Mouse (Mus musculus): ENCODE data around the gene Gdpgp1. TPM values are rescaled to one million over a fixed set of nuclear protein-coding genes. Genes with fewer than 3 reads are reported as not detected.

Gdpgp1 gene
- 3.2 and 4.2 TPM in 2 replicates for polyA plus RNA-seq (2015; fragmentation: Nextera tagmentation; extraction: Ambion mirVana)

DNA sequence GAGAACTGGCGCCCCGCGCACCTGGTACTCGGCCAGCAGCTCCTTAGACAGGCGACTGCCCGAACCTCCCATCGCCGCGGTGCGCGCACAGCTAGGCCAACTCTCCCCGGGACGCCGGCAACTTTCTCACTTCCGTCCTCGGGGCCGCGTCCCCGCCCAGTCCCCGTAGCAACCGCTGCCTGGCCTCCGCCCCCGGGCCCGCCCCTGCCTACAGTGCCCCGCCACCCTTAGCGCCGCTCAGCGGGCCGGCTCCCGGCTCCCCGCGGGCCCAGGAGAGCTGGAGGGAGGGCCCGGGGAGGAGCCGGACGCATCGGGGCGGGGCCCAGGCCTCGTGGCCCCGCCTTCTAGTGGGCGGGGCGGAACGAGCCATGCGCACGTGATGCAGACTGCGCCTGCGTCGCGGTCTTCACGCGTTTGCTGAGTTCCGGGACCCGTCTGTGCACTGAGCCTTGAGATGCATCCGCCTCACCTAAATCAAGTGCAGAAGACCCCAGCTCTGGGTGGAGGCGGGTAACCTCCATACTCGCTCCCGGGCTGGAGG lies at the start of gene Gdpgp1, which contains the start of gene Cib1:
Gene Gdpgp1, plus strand, starts transcription at position 377 of the 541 bp plus-strand sequence.
Gene Cib1, minus strand, starts transcription at position 325 of the 541 bp plus-strand sequence.
- no peaks in the 10 kb centered on the region for H3K27me3 ChIP-seq (ENCODE audit: control insufficient read depth, insufficient read depth, low read length)
- ATAC-seq (replicated peaks; ENCODE audit: extremely low read depth, insufficient read depth, low FRiP score), result peak; percentile 100
- H3K4me1 ChIP-seq (ENCODE audit: control insufficient read depth, insufficient read depth, low read length), result peaks cover 14% of the 10 kb centered on the region
- H3K27ac ChIP-seq (ENCODE audit: low read length), result peak within 1 kb of the TSS; percentile 76
- WGBS, result under 1% methylated on average over 56 of the region's 56 CpGs
- H3K36me3 ChIP-seq (ENCODE audit: control insufficient read depth, insufficient read depth), result no peaks in the 10 kb centered on the region; the same call in 1 of the 2 replicates
- H3K4me2 ChIP-seq (ENCODE audit: low read depth, low read length), result peak within 1 kb of the TSS; percentile 85
- no peaks in the 10 kb centered on the region for H3K9me3 ChIP-seq (replicated peaks; ENCODE audit: control insufficient read depth, low read length)
- H3K4me3 ChIP-seq (ENCODE audit: low read length), result peak within 1 kb of the TSS; percentile 92
- peak within 1 kb of the TSS; percentile 83 for H3K9ac ChIP-seq (ENCODE audit: low read length)

DNA sequence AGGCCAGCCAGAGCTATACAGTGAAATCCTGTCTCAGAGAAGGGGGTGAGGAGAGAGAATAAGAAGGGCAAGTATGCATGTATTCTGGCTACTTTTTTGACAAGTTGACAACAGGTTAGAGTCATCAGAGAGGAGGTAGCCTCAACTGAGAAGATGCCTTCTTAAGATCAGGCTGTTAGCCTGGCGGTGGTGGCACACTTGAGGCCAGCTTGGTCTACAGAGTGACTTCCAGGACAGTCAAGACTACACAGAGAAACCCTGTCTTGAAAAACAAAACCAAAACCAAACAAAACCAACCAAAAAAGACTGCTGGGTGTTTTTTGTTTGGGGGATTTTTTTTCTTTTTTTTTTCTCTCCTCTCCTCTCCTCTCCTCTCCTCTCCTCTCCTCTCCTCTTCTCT lies 49.2 kb upstream of the Gdpgp1 start:
- H3K9me3 ChIP-seq (replicated peaks; ENCODE audit: control insufficient read depth, low read length), result no peaks in the 10 kb centered on the region
- H3K27me3 ChIP-seq (ENCODE audit: control insufficient read depth, insufficient read depth, low read length), result no peaks in the 10 kb centered on the region
- ATAC-seq (replicated peaks; ENCODE audit: extremely low read depth, insufficient read depth, low FRiP score), result no peak
- H3K4me2 ChIP-seq (ENCODE audit: low read depth, low read length), result no peak overlapping the region
- H3K4me3 ChIP-seq (ENCODE audit: low read length), result no peak overlapping the region
- no peak overlapping the region for H3K9ac ChIP-seq (ENCODE audit: low read length)
- 86% methylated on average over 1 of the region's 1 CpGs for WGBS
- no peaks in the 10 kb centered on the region for H3K36me3 ChIP-seq (ENCODE audit: control insufficient read depth, insufficient read depth)
- H3K4me1 ChIP-seq (ENCODE audit: control insufficient read depth, insufficient read depth, low read length), result peaks cover 29% of the 10 kb centered on the region
- H3K27ac ChIP-seq (ENCODE audit: low read length), result no peak overlapping the region

DNA sequence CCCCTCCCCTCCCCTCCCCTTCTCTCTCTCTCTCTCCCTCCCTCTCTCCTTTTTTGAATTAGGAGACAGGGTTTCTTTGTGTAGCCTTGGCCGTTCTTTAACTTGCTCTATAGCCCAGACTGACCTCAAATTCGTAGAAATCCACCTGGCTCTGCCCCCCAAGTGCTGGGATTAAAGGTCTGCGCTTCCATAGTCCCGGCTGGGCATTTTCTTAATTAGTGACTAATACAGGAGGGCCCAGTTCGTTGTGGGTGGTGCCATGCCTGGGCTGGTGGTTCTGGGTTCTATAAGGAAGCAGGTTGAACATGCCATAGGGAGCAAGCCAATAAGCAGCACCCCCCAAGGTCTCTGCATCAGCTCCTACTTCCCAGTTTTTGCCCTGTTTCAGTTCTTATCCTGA lies 48.7 kb upstream of the Gdpgp1 start:
- H3K27ac ChIP-seq (ENCODE audit: low read length), result no peak overlapping the region
- no peak overlapping the region for H3K9ac ChIP-seq (ENCODE audit: low read length)
- no peak overlapping the region for H3K4me2 ChIP-seq (ENCODE audit: low read depth, low read length)
- no peaks in the 10 kb centered on the region for H3K36me3 ChIP-seq (ENCODE audit: control insufficient read depth, insufficient read depth)
- H3K9me3 ChIP-seq (replicated peaks; ENCODE audit: control insufficient read depth, low read length), result no peaks in the 10 kb centered on the region
- 81% methylated on average over 5 of the region's 5 CpGs for WGBS
- H3K4me3 ChIP-seq (ENCODE audit: low read length), result no peak overlapping the region
- ATAC-seq (replicated peaks; ENCODE audit: extremely low read depth, insufficient read depth, low FRiP score), result no peak
- peaks cover 32% of the 10 kb centered on the region for H3K4me1 ChIP-seq (ENCODE audit: control insufficient read depth, insufficient read depth, low read length)
- no peaks in the 10 kb centered on the region for H3K27me3 ChIP-seq (ENCODE audit: control insufficient read depth, insufficient read depth, low read length)

DNA sequence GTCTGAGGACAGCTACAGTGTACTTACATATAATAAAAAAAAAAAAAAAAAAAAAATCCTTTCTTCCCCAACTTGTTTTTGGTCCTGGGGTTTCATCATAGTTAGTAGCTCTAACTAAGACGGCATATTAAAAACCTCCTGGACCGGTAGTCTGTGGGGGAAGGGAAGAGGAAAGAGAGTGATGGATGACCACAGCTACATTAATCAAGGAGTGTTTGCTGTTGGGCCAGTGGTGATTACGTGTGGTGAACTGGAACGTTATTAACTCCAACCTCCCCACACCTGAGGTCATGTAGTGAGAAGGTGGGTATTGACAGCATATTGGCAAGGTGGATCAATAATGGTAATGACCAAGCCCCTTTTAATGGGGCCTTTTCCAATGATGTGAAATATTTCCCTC lies 48.1 kb upstream of the Gdpgp1 start:
- Histone ChIP-seq H3K4me3 (ENCODE audit: low read length) (no peak overlapping the region), H3K4me2 (ENCODE audit: low read depth, low read length) (no peak overlapping the region), H3K27me3 (ENCODE audit: control insufficient read depth, insufficient read depth, low read length) (no peaks in the 10 kb centered on the region), H3K27ac (ENCODE audit: low read length) (peak overlapping the region; percentile 95), H3K9me3 (replicated peaks; ENCODE audit: control insufficient read depth, low read length) (no peaks in the 10 kb centered on the region), H3K4me1 (ENCODE audit: control insufficient read depth, insufficient read depth, low read length) (peaks cover 38% of the 10 kb centered on the region), H3K9ac (ENCODE audit: low read length) (peak overlapping the region; percentile 38; the same call in 1 of the 2 replicates), H3K36me3 (ENCODE audit: control insufficient read depth, insufficient read depth) (no peaks in the 10 kb centered on the region)
- WGBS, result 64% methylated on average over 4 of the region's 4 CpGs
- ATAC-seq (replicated peaks; ENCODE audit: extremely low read depth, insufficient read depth, low FRiP score), result no peak

DNA sequence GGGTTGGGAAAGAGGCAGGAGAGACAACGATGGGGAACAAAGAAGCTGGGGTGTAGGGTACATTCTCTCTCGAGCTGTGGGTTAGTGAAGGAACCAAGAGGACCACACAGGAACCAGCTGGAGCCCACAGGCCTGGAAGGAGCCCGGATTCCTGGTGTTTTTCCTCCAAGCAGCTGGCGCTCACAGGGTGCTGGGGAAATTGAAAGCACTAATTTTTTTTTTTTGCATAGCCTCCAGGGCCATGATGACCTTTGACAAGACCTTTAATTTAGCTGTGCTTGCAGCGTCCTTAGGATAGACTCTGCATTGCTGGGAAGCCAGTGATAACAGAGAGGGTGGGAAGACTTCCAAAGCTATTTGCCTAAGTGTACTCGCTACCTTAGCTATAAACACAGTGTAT lies 47.7 kb upstream of the Gdpgp1 start:
- H3K27me3 ChIP-seq (ENCODE audit: control insufficient read depth, insufficient read depth, low read length), result no peaks in the 10 kb centered on the region
- peak overlapping the region; percentile 38; the same call in 1 of the 2 replicates for H3K9ac ChIP-seq (ENCODE audit: low read length)
- WGBS, result 55% methylated on average over 6 of the region's 6 CpGs
- no peak overlapping the region for H3K4me2 ChIP-seq (ENCODE audit: low read depth, low read length)
- H3K27ac ChIP-seq (ENCODE audit: low read length), result peak overlapping the region; percentile 95
- peaks cover 40% of the 10 kb centered on the region for H3K4me1 ChIP-seq (ENCODE audit: control insufficient read depth, insufficient read depth, low read length)
- H3K4me3 ChIP-seq (ENCODE audit: low read length), result no peak overlapping the region
- no peak for ATAC-seq (replicated peaks; ENCODE audit: extremely low read depth, insufficient read depth, low FRiP score)
- H3K36me3 ChIP-seq (ENCODE audit: control insufficient read depth, insufficient read depth), result no peaks in the 10 kb centered on the region
- H3K9me3 ChIP-seq (replicated peaks; ENCODE audit: control insufficient read depth, low read length), result no peaks in the 10 kb centered on the region

DNA sequence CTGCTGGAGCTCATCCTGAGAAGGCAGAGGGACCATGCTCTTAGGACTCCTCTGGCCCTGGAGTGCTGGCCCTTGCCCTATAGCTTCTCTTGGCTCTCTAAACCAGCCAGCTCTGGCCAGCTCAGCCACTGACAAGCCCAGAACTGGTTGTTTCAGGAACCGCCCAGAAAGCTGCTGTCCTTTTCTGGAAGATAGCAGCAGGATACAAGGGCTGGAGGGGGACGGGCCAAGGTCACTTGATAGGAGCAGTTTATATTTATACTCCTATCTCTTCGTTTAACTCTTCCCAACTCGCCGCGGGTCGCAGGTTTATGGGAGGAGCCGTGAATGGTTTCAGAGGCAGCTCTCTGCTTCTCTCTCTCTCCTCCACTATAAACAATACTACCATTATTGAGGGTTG lies 46.6 kb upstream of the Gdpgp1 start:
- ATAC-seq (replicated peaks; ENCODE audit: extremely low read depth, insufficient read depth, low FRiP score), result peak; percentile 71
- Histone ChIP-seq H3K4me2 (ENCODE audit: low read depth, low read length) (peak overlapping the region; percentile 67), H3K9me3 (replicated peaks; ENCODE audit: control insufficient read depth, low read length) (no peaks in the 10 kb centered on the region), H3K9ac (ENCODE audit: low read length) (peak overlapping the region; percentile 76), H3K4me3 (ENCODE audit: low read length) (peak overlapping the region; percentile 64), H3K36me3 (ENCODE audit: control insufficient read depth, insufficient read depth) (no peaks in the 10 kb centered on the region), H3K4me1 (ENCODE audit: control insufficient read depth, insufficient read depth, low read length) (peaks cover 47% of the 10 kb centered on the region), H3K27ac (ENCODE audit: low read length) (peak overlapping the region; percentile 95), H3K27me3 (ENCODE audit: control insufficient read depth, insufficient read depth, low read length) (no peaks in the 10 kb centered on the region)
- 8% methylated on average over 8 of the region's 8 CpGs for WGBS

DNA sequence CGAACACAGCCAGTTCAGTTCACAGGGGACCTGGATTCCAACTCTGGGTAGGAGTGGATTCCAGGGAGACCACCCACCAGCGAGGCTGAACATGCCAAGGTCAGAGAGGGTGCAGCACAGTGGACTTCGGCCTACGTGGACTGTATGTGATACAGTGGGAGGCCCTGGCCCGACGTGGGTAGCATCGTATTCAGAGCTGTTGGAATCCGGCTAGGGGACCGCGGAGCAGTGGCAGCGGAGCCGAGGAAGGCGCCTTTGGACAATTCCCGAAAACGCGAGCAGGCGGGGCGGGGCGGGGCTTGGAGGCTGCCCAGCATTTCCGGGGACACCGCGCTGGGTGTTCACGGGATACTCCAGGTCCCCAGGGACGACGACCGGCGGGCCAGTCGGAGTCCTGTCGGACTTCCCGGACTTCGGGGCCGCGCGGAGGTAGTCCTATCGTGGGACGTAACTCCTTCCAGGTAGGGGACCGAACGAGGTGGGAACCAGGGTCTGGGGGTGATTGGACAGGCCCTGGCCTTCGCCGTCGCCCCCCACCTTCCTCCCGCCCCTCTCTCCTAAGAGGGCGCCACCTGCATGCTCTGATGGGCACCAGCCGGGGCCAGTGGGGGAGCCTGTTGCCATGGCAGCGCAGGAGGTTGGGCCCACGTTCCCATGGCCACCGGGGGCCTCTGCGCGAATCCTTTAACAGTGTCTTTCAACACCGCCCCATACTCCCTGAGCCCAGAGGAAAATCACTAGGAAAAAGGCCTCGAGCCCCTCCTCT lies 46.0 kb upstream of the Gdpgp1 start, which contains the start of gene Sema4b:
Gene Sema4b, plus strand, starts transcription at position 311 of the 766 bp plus-strand sequence.
- H3K9me3 ChIP-seq (replicated peaks; ENCODE audit: control insufficient read depth, low read length), result no peaks in the 10 kb centered on the region
- peaks cover 51% of the 10 kb centered on the region for H3K4me1 ChIP-seq (ENCODE audit: control insufficient read depth, insufficient read depth, low read length)
- ATAC-seq (replicated peaks; ENCODE audit: extremely low read depth, insufficient read depth, low FRiP score), result peak; percentile 82

DNA sequence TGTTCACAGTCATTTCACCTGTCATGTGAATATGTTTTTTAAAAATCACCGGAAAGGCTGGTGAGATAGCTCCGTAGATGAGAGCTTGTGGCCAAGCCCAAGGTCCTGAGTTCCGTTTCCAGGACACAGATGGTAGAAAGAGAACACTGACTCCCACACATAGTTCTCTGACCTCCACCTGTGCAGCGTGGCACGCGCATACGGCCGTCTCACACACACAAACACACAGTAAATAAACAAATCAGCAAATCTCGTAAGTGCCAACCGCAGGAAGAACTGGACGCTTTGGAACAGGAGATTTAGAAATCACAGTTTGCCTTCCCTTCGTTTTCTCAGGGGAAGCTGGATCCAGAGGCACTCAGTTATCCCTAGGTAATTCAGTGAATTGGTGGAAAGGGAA lies 45.2 kb upstream of the Gdpgp1 start:
- Histone ChIP-seq H3K4me2 (ENCODE audit: low read depth, low read length) (peak overlapping the region; percentile 67), H3K4me3 (ENCODE audit: low read length) (peak overlapping the region; percentile 64), H3K27ac (ENCODE audit: low read length) (peak overlapping the region; percentile 95), H3K9me3 (replicated peaks; ENCODE audit: control insufficient read depth, low read length) (no peaks in the 10 kb centered on the region), H3K4me1 (ENCODE audit: control insufficient read depth, insufficient read depth, low read length) (peaks cover 58% of the 10 kb centered on the region), H3K36me3 (ENCODE audit: control insufficient read depth, insufficient read depth) (no peaks in the 10 kb centered on the region), H3K9ac (ENCODE audit: low read length) (peak overlapping the region; percentile 76), H3K27me3 (ENCODE audit: control insufficient read depth, insufficient read depth, low read length) (no peaks in the 10 kb centered on the region)
- ATAC-seq (replicated peaks; ENCODE audit: extremely low read depth, insufficient read depth, low FRiP score), result no peak
- WGBS, result 67% methylated on average over 12 of the region's 12 CpGs

More for the DNA sequence above, 46.0 kb upstream of the Gdpgp1 start, which contains the start of gene Sema4b:
- WGBS, result under 1% methylated on average over 46 of the region's 51 CpGs
- no peaks in the 10 kb centered on the region for H3K27me3 ChIP-seq (ENCODE audit: control insufficient read depth, insufficient read depth, low read length)
- peak within 1 kb of the TSS; percentile 76 for H3K9ac ChIP-seq (ENCODE audit: low read length)
- peak within 1 kb of the TSS; percentile 64 for H3K4me3 ChIP-seq (ENCODE audit: low read length)
- no peaks in the 10 kb centered on the region for H3K36me3 ChIP-seq (ENCODE audit: control insufficient read depth, insufficient read depth)
- H3K4me2 ChIP-seq (ENCODE audit: low read depth, low read length), result peak within 1 kb of the TSS; percentile 67
- H3K27ac ChIP-seq (ENCODE audit: low read length), result peak within 1 kb of the TSS; percentile 95

DNA sequence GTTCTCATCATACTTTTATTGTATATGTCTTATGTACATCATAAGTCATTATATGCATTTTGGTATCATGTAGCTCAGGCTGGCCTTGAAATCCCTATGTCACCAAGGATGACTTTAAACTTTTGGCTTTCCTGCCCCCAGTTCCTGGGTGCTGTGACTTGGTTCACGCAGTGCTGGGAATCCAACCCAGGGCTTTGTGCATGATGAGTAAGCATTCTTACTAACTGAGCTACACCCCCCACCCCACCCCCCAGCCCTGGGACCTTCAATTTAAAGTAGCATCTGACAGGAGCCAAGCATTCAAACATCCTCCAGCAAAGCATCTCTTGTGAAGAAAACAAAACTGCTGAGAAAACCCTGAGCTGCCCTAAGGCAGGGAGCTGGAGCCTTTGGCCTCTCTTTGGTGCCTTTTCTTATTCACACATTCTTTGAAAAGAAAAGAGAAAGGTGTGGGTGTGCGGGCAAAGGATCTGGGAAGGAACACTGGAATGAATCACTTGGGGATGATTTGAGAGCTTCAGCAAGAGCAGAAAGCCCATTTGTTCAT lies 44.0 kb upstream of the Gdpgp1 start:
- Histone ChIP-seq H3K4me1 (ENCODE audit: control insufficient read depth, insufficient read depth, low read length) (peaks cover 64% of the 10 kb centered on the region), H3K9ac (ENCODE audit: low read length) (no peak overlapping the region), H3K27me3 (ENCODE audit: control insufficient read depth, insufficient read depth, low read length) (no peaks in the 10 kb centered on the region), H3K27ac (ENCODE audit: low read length) (peak overlapping the region; percentile 51; the same call in 1 of the 2 replicates), H3K4me2 (ENCODE audit: low read depth, low read length) (no peak overlapping the region), H3K4me3 (ENCODE audit: low read length) (no peak overlapping the region), H3K9me3 (replicated peaks; ENCODE audit: control insufficient read depth, low read length) (no peaks in the 10 kb centered on the region), H3K36me3 (ENCODE audit: control insufficient read depth, insufficient read depth) (no peaks in the 10 kb centered on the region)
- WGBS, result 83% methylated on average over 2 of the region's 2 CpGs
- ATAC-seq (replicated peaks; ENCODE audit: extremely low read depth, insufficient read depth, low FRiP score), result no peak

Measured in heart, embryonic 16.5 days (tissue).